Mouse (Mus musculus): ENCODE data around the gene Slc44a4. TPM values are rescaled to one million over a fixed set of nuclear protein-coding genes. Genes with fewer than 3 reads are reported as not detected.

Gene Slc44a4
- not detected in 2 replicates for polyA plus RNA-seq (2015; fragmentation: Nextera tagmentation; extraction: Ambion mirVana)

- Histone ChIP-seq H3K4me1 (no peaks in the 10 kb centered on the region), H3K9ac (no peak within 1 kb of the TSS; the same call in 1 of the 2 replicates), H3K36me3 (ENCODE audit: poor library complexity, severe bottlenecking) (peaks cover 54% of the 10 kb centered on the region), H3K9me3 (replicated peaks) (no peaks in the 10 kb centered on the region), H3K27ac (no peak within 1 kb of the TSS), H3K27me3 (no peaks in the 10 kb centered on the region), H3K4me2 (no peak within 1 kb of the TSS), H3K4me3 (no peak within 1 kb of the TSS)
- 36% methylated on average over 18 of the region's 18 CpGs for WGBS
- ATAC-seq = no peak
Observed at GRCm38 (mm10) chr17:34913930-34914665, at the start of gene Slc44a4. Slc44a4 (plus strand) TSS chr17:34914466.

DNA sequence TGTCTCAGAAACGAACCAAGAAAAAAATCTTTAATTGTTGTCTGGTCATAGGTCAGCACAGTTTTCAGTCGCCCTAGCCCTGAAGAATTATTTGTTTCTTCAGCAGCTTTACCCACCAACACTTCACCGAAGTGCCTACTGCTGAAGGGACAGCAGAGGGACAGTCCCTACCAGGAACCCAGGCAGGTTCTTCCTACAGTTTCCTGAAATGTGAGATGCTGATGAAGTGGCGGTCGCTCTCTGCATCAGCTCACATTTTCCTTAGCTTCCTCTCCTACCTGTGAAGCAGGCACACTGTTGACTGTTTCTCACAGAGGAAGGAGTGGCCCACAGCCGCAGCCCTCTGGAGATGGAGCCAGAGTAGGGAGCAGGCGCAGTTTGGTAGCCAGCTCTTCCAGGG is 48.3 kb upstream of the Slc44a4 start:
- no peak for ATAC-seq
- 0 out of 2 replicates have a peak, but pooled peaks cover 11% of the 10 kb centered on the region for H3K27me3 ChIP-seq
- H3K4me3 ChIP-seq = no peak overlapping the region
- no peaks in the 10 kb centered on the region for H3K9me3 ChIP-seq (replicated peaks)
- H3K9ac ChIP-seq = no peak overlapping the region
- H3K36me3 ChIP-seq (ENCODE audit: poor library complexity, severe bottlenecking) = no peaks in the 10 kb centered on the region
- WGBS = 67% methylated on average over 7 of the region's 7 CpGs
- no peaks in the 10 kb centered on the region for H3K4me1 ChIP-seq
- no peak overlapping the region for H3K27ac ChIP-seq
- no peak overlapping the region for H3K4me2 ChIP-seq

DNA sequence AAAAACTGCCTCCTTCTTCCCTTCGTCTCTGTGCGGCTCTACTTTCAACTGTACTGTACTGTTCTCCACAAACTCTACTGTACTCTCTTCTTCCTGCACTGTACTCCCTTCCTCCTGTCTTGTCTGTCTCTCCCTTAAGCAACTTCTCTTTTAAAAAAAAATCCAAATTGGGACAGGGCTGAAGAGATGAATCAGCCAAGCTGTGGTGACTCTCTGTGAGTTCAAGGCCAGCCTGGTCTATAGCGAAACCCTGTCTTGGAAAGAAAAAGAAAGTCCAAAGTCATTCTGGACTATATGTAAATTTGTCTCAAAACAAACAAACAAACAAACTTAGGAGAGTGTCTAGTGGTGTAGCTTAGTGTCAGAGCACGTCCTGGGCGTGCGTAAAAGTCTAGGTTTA is 39.9 kb upstream of the Slc44a4 start:
- Histone ChIP-seq H3K9ac (no peak overlapping the region), H3K27ac (no peak overlapping the region), H3K4me1 (no peaks in the 10 kb centered on the region), H3K9me3 (replicated peaks) (no peaks in the 10 kb centered on the region), H3K4me2 (no peak overlapping the region), H3K4me3 (no peak overlapping the region), H3K27me3 (no peaks in the 10 kb centered on the region), H3K36me3 (ENCODE audit: poor library complexity, severe bottlenecking) (no peaks in the 10 kb centered on the region)
- no peak for ATAC-seq
- whole genome bisulfite sequencing = 92% methylated on average over 6 of the region's 6 CpGs

DNA sequence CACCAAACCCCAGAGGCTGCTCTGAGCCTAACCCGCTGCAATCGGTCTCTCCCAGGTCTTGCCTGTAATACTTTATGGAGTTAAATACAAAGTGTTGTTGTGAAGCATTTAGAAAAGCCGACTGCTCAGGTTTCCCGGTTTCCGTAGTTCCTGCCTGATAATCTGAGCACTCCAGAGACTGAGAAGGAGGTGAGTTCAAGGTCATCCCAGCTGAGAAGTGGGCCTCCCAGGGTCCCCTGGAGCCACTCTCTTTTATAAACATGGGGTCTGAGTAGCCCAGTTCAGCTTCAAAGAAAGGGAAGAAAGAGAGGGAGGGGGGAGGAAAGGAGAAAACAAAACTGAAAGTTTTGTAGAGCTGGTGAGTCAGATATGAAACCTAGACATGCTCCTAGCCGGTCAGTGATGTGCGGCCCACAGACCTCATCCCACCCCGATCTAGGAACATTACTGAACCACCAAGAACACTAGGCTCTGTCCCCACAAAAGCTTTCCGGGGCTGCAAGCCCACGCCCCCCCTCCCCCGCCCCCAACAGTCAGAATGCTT is 34.9 kb upstream of the Slc44a4 start, which contains the start of gene Zbtb12:
Zbtb12 (plus strand) TSS at position 148 of the 544 bp plus-strand sequence.
- Histone ChIP-seq H3K4me2 (no peak within 1 kb of the TSS), H3K9me3 (replicated peaks) (no peaks in the 10 kb centered on the region), H3K27ac (no peak within 1 kb of the TSS), H3K4me1 (no peaks in the 10 kb centered on the region), H3K27me3 (peaks cover 10% of the 10 kb centered on the region; the same call in 1 of the 2 replicates), H3K36me3 (ENCODE audit: poor library complexity, severe bottlenecking) (no peaks in the 10 kb centered on the region), H3K9ac (no peak within 1 kb of the TSS), H3K4me3 (no peak within 1 kb of the TSS)
- WGBS = 65% methylated on average over 11 of the region's 11 CpGs
- ATAC-seq = no peak

- ATAC-seq = no peak
- Histone ChIP-seq H3K4me2 (no peak overlapping the region), H3K36me3 (ENCODE audit: poor library complexity, severe bottlenecking) (no peaks in the 10 kb centered on the region)
Observed at GRCm38 (mm10) chr17:34881166-34881565, 33.1 kb upstream of the Slc44a4 start.

GRCm38 (mm10) chr17:34881683-34882310 is 32.5 kb upstream of the Slc44a4 start, which contains the start of gene Gm20547:
Gm20547 (minus strand) TSS chr17:34882042.
- Histone ChIP-seq H3K4me3 (no peak within 1 kb of the TSS), H3K4me2 (no peak within 1 kb of the TSS), H3K36me3 (ENCODE audit: poor library complexity, severe bottlenecking) (no peaks in the 10 kb centered on the region), H3K27ac (no peak within 1 kb of the TSS), H3K9ac (no peak within 1 kb of the TSS), H3K27me3 (peaks cover 10% of the 10 kb centered on the region; the same call in 1 of the 2 replicates), H3K9me3 (replicated peaks) (no peaks in the 10 kb centered on the region), H3K4me1 (no peaks in the 10 kb centered on the region)
- ATAC-seq = no peak
- 9% methylated on average over 15 of the region's 15 CpGs for whole genome bisulfite sequencing

More at GRCm38 (mm10) chr17:34881166-34881565, 33.1 kb upstream of the Slc44a4 start:
- H3K4me3 ChIP-seq = no peak overlapping the region
- no peaks in the 10 kb centered on the region for H3K4me1 ChIP-seq
- no peak overlapping the region for H3K27ac ChIP-seq
- H3K9me3 ChIP-seq (replicated peaks) = no peaks in the 10 kb centered on the region
- H3K9ac ChIP-seq = no peak overlapping the region
- peaks cover 10% of the 10 kb centered on the region; the same call in 1 of the 2 replicates for H3K27me3 ChIP-seq

DNA sequence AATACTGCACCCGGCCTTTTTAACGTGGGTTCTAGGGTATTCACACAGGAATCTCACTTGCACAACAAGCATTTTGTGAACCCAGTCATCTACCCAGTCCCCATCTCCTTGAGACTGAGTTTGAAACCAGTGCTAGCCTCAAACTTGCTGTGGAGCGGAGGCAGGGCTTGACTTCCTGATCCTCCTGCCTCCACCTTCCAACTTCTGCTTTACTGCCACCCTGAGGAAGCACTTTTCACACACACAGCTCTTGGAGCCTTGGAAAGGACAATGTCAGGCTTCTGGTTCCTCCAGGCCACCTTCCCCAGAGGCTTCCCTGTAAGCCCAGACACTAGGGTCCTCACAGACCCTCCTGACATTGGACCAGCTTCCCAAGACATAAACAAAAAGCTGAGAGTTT is 30.9 kb upstream of the Slc44a4 start:
- no peak for ATAC-seq
- WGBS = 65% methylated on average over 3 of the region's 3 CpGs
- no peak overlapping the region for H3K4me3 ChIP-seq

DNA sequence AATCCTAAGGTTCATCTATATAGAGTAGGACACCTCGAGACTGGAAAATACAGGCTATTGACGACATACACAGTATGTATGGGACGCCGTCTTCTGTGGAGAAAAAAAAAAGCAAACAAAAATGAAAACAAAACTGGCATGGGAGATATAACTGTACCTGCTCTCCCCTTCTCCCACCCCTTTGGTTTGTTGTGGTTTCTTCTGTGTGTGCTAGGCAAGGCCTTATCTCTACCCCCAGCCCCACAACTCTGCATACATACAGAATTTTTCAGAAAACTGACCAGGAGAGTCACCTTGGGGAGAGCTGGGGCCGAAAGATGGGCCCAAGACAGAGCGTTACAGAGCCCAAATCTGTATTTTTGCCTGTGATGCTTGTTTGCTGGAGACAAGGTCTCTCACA is 29.6 kb upstream of the Slc44a4 start:
- 87% methylated on average over 6 of the region's 6 CpGs for WGBS
- ATAC-seq = no peak
- H3K4me1 ChIP-seq = no peaks in the 10 kb centered on the region
- no peaks in the 10 kb centered on the region for H3K9me3 ChIP-seq (replicated peaks)
- H3K27me3 ChIP-seq = peaks cover 10% of the 10 kb centered on the region; the same call in 1 of the 2 replicates
- no peak overlapping the region for H3K9ac ChIP-seq
- no peaks in the 10 kb centered on the region for H3K36me3 ChIP-seq (ENCODE audit: poor library complexity, severe bottlenecking)
- no peak overlapping the region for H3K27ac ChIP-seq
- H3K4me3 ChIP-seq = no peak overlapping the region
- no peak overlapping the region for H3K4me2 ChIP-seq

More for the DNA sequence above, 30.9 kb upstream of the Slc44a4 start:
- Histone ChIP-seq H3K4me2 (no peak overlapping the region), H3K27ac (no peak overlapping the region), H3K36me3 (ENCODE audit: poor library complexity, severe bottlenecking) (no peaks in the 10 kb centered on the region), H3K9me3 (replicated peaks) (no peaks in the 10 kb centered on the region), H3K9ac (no peak overlapping the region), H3K27me3 (peaks cover 10% of the 10 kb centered on the region; the same call in 1 of the 2 replicates), H3K4me1 (no peaks in the 10 kb centered on the region)

DNA sequence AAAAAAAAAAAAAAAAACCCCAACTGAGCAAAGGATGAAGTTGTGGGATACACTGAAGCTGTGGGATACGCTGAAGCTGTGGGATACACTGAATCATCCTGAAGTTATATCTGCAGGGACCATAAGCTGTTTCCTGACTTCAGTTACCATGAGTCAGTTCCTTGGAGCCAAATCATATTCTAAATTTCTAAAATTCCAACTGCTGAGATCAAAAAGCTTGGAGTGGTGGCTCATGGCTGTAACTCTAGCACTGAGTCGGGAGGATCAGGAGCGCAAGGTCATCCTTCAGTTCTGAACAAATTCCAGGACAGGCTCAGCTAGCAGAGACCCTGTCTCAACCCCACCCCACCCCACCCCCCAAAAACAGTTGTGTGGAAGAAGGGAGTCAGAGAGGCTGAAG is 28.7 kb upstream of the Slc44a4 start:
- no peak for ATAC-seq
- H3K4me2 ChIP-seq = no peak overlapping the region
- 89% methylated on average over 3 of the region's 3 CpGs for WGBS

DNA sequence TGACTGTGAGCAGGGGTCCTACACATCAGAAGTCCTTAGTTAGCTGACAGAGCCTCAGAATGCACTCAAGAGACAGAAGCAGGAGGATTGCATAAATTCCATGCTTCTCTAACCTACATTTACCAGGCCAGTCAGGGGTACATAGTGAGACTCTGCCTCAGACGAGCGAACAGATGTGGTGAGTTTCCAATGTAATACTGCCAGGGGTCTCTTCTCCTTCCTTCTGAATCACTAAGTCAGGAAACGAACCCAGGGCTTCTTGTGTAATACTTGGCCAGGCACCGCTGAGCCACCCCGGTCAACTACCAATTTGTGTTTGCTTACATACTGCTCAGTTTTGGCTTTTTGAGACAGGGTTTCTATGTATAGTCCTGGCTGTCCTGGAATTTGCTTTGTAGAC is 26.3 kb upstream of the Slc44a4 start:
- Histone ChIP-seq H3K4me1 (no peaks in the 10 kb centered on the region), H3K27me3 (no peaks in the 10 kb centered on the region), H3K27ac (no peak overlapping the region), H3K36me3 (ENCODE audit: poor library complexity, severe bottlenecking) (no peaks in the 10 kb centered on the region), H3K9ac (no peak overlapping the region), H3K4me3 (no peak overlapping the region), H3K4me2 (no peak overlapping the region), H3K9me3 (replicated peaks) (no peaks in the 10 kb centered on the region)
- 87% methylated on average over 5 of the region's 5 CpGs for WGBS
- no peak for ATAC-seq

More for the DNA sequence above, 28.7 kb upstream of the Slc44a4 start:
- Histone ChIP-seq H3K9ac (no peak overlapping the region), H3K36me3 (ENCODE audit: poor library complexity, severe bottlenecking) (no peaks in the 10 kb centered on the region), H3K4me3 (no peak overlapping the region), H3K27ac (no peak overlapping the region), H3K4me1 (no peaks in the 10 kb centered on the region), H3K9me3 (replicated peaks) (no peaks in the 10 kb centered on the region), H3K27me3 (peaks cover 10% of the 10 kb centered on the region; the same call in 1 of the 2 replicates)

DNA sequence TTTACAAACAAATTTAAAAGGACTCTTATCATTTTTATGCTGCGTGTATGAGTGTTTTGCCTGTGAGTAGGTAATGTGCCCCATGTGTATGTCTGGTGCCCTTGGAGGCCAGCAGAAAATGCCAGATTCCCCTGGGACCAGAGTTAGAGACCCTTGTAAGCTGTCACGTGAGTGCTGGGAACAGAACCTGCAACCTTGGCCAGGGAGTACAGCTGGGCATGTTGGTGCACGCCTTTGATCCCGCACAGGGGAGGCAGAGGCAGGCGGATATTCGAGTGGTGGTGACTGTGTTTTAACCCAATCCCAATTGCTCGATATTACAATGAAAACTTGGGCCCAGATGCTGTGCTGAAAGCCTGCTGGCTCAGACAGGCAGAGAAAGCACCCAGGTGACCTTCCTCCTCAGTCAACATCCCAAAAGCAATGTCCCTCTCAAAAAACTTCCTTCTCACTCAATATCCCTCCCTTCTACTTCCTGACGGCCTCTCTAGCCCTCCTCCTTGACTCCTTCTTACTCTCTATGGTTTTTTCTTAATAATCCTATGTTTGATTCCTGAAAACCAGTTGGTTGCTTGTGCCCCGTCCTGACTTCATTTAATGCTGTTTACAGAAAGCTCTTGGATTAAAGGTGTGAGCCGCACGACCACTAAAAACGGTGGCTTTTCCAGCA is 24.1 kb upstream of the Slc44a4 start:
- no peak overlapping the region for H3K27ac ChIP-seq
- H3K4me3 ChIP-seq = no peak overlapping the region
- 87% methylated on average over 12 of the region's 12 CpGs for WGBS
- no peak overlapping the region for H3K4me2 ChIP-seq
- no peaks in the 10 kb centered on the region for H3K27me3 ChIP-seq
- no peak overlapping the region for H3K9ac ChIP-seq
- H3K9me3 ChIP-seq (replicated peaks) = no peaks in the 10 kb centered on the region
- no peaks in the 10 kb centered on the region for H3K36me3 ChIP-seq (ENCODE audit: poor library complexity, severe bottlenecking)
- ATAC-seq = no peak
- H3K4me1 ChIP-seq = peaks cover 10% of the 10 kb centered on the region

GRCm38 (mm10) chr17:34891377-34891776 is 22.9 kb upstream of the Slc44a4 start:
- Histone ChIP-seq H3K36me3 (ENCODE audit: poor library complexity, severe bottlenecking) (peaks cover 10% of the 10 kb centered on the region), H3K9ac (no peak overlapping the region), H3K4me3 (no peak overlapping the region), H3K4me1 (peaks cover 21% of the 10 kb centered on the region), H3K9me3 (replicated peaks) (no peaks in the 10 kb centered on the region), H3K4me2 (no peak overlapping the region), H3K27ac (no peak overlapping the region), H3K27me3 (no peaks in the 10 kb centered on the region)
- WGBS = 96% methylated on average over 2 of the region's 2 CpGs
- ATAC-seq = no peak
